Mouse (Mus musculus) embryonic facial prominence, embryonic 14.5 days (tissue): ENCODE data around the gene Akt3. TPM values are rescaled to one million over a fixed set of nuclear protein-coding genes. Genes with fewer than 3 reads are reported as not detected.

Experiments
- ATAC-seq: fragments of 200-750 bp; cut with Nextera tagmentation; 2 replicates; pipeline ENCODE4 v1.8.0; 2017; ENCODE audit warnings: low read depth, moderate number of reproducible peaks, moderate TSS enrichment
- DNase-seq: peaks from one replicate; pipeline ENCODE4 v3.0.0-alpha.2; 2015; ENCODE audit warnings: low spot score
- H3K27ac ChIP-seq: fragments of 300-500 bp; sonication (generic); replicated peaks from 2 replicates; pipeline ENCODE4 v1.5.1; 2014; ENCODE audit warnings: low read depth, mild to moderate bottlenecking, low read length, moderate library complexity
- H3K27me3 ChIP-seq: fragments of 300-500 bp; sonication (generic); replicated peaks from 2 replicates; pipeline ENCODE4 v1.6.1; 2014; ENCODE audit warnings: low read length; ENCODE audit not compliant: control insufficient read depth, insufficient read depth
- H3K36me3 ChIP-seq: fragments of 300-500 bp; sonication (generic); 2 replicates; pipeline ENCODE4 v1.6.1; 2014; ENCODE audit warnings: low read length, mixed read lengths; ENCODE audit not compliant: control insufficient read depth, insufficient read depth
- H3K4me1 ChIP-seq: fragments of 300-500 bp; sonication (generic); 2 replicates; pipeline ENCODE4 v1.6.1; 2014; ENCODE audit warnings: antibody characterized with exemption, low read length; ENCODE audit not compliant: control insufficient read depth, insufficient read depth
- H3K4me2 ChIP-seq: fragments of 300-500 bp; sonication (generic); 2 replicates; pipeline ENCODE4 v1.6.1; 2014; ENCODE audit warnings: low read depth, mild to moderate bottlenecking, low read length, moderate library complexity, mixed read lengths
- H3K4me3 ChIP-seq: fragments of 300-500 bp; sonication (generic); 2 replicates; pipeline ENCODE4 v1.5.1; 2014; ENCODE audit warnings: low read depth, mild to moderate bottlenecking, low read length
- H3K9ac ChIP-seq: fragments of 300-500 bp; sonication (generic); 2 replicates; pipeline ENCODE4 v1.6.1; 2014; ENCODE audit warnings: low read depth, mild to moderate bottlenecking, low read length, moderate library complexity, mixed read lengths
- H3K9me3 ChIP-seq: fragments of 300-500 bp; sonication (generic); 2 replicates; pipeline ENCODE4 v1.6.1; 2016; ENCODE audit warnings: low read length; ENCODE audit not compliant: control insufficient read depth
- WGBS: fragments of 180-500 bp; shearing (Covaris S2); extraction: QIAGEN DNeasy Blood & Tissue Kit; methylation state at CpG from one replicate; pipeline ENCODE4 v1.1.7; 2014; 5-methylcytosine and 5-hydroxymethylcytosine counted together
- polyA plus RNA-seq: library from polyadenylated mRNA; unstranded; fragments of >200 nt; fragmentation: Nextera tagmentation; extraction: Ambion mirVana; gene quantifications from 2 replicates; pipeline ENCODE4 v1.2.1, GENCODE M21; 2014

Akt3 gene
- polyA plus RNA-seq, 1 experiment from 2014 or later, result 7.3 TPM

- Histone ChIP-seq H3K27me3 (no peaks in the 10 kb centered on the region), H3K4me2 (no peak overlapping the region), H3K36me3 (no peaks in the 10 kb centered on the region), H3K4me1 (no peaks in the 10 kb centered on the region), H3K4me3 (no peak overlapping the region), H3K9me3 (no peaks in the 10 kb centered on the region), H3K27ac (no peak overlapping the region), H3K9ac (no peak overlapping the region)
- no peak for ATAC-seq
- no peak for DNase-seq
- WGBS, result 93% methylated on average over 2 of the region's 2 CpGs
These were observed 222.5 kb downstream of the Akt3 start for GRCm38 (mm10) chr1:177035460-177035859.

- H3K4me2 ChIP-seq, result no peak overlapping the region
These were observed 225.8 kb downstream of the Akt3 start for GRCm38 (mm10) chr1:177032233-177032632.

GRCm38 (mm10) chr1:177031196-177031595 is 226.8 kb downstream of the Akt3 start:
- DNase-seq (no peak), ATAC-seq (no peak)
- Histone ChIP-seq H3K27me3 (no peaks in the 10 kb centered on the region), H3K4me3 (no peak overlapping the region), H3K4me1 (no peaks in the 10 kb centered on the region), H3K9ac (no peak overlapping the region), H3K4me2 (no peak overlapping the region), H3K27ac (no peak overlapping the region), H3K36me3 (no peaks in the 10 kb centered on the region), H3K9me3 (no peaks in the 10 kb centered on the region)
- 88% methylated on average over 1 of the region's 1 CpGs for WGBS

More at GRCm38 (mm10) chr1:177032233-177032632, 225.8 kb downstream of the Akt3 start:
- 0 out of 2 replicates have a peak, but pooled peaks have one; percentile 28 for ATAC-seq
- no peaks in the 10 kb centered on the region for H3K36me3 ChIP-seq
- no peaks in the 10 kb centered on the region for H3K9me3 ChIP-seq
- no peak overlapping the region for H3K4me3 ChIP-seq
- H3K9ac ChIP-seq, result no peak overlapping the region
- no peaks in the 10 kb centered on the region for H3K4me1 ChIP-seq
- DNase-seq, result no peak
- WGBS, result 44% methylated on average over 1 of the region's 1 CpGs
- no peaks in the 10 kb centered on the region for H3K27me3 ChIP-seq
- no peak overlapping the region for H3K27ac ChIP-seq

GRCm38 (mm10) chr1:177030669-177031068 is 227.3 kb downstream of the Akt3 start:
- Histone ChIP-seq H3K4me2 (no peak overlapping the region), H3K4me3 (no peak overlapping the region), H3K4me1 (no peaks in the 10 kb centered on the region), H3K9me3 (no peaks in the 10 kb centered on the region), H3K9ac (no peak overlapping the region), H3K27ac (no peak overlapping the region), H3K27me3 (no peaks in the 10 kb centered on the region), H3K36me3 (no peaks in the 10 kb centered on the region)
- DNase-seq (peak; percentile 37), ATAC-seq (0 out of 2 replicates have a peak, but pooled peaks have one; percentile 35)
- WGBS, result 42% methylated on average over 3 of the region's 3 CpGs

GRCm38 (mm10) chr1:177029032-177029431 is 229.0 kb downstream of the Akt3 start:
- 78% methylated on average over 2 of the region's 2 CpGs for WGBS
- ATAC-seq (no peak), DNase-seq (no peak)
- H3K36me3 ChIP-seq, result peaks cover 6% of the 10 kb centered on the region; the same call in 1 of the 2 replicates
- H3K27ac ChIP-seq, result no peak overlapping the region
- no peak overlapping the region for H3K4me3 ChIP-seq
- no peaks in the 10 kb centered on the region for H3K4me1 ChIP-seq
- no peaks in the 10 kb centered on the region for H3K9me3 ChIP-seq
- H3K27me3 ChIP-seq, result no peaks in the 10 kb centered on the region
- H3K9ac ChIP-seq, result no peak overlapping the region
- H3K4me2 ChIP-seq, result no peak overlapping the region

- 88% methylated on average over 3 of the region's 3 CpGs for WGBS
- Histone ChIP-seq H3K27ac (no peak overlapping the region), H3K4me2 (no peak overlapping the region), H3K27me3 (no peaks in the 10 kb centered on the region), H3K4me3 (no peak overlapping the region), H3K9ac (no peak overlapping the region), H3K9me3 (no peaks in the 10 kb centered on the region), H3K4me1 (no peaks in the 10 kb centered on the region), H3K36me3 (peaks cover 11% of the 10 kb centered on the region; the same call in 1 of the 2 replicates)
- no peak for ATAC-seq
- no peak for DNase-seq
These were observed 230.3 kb downstream of the Akt3 start for GRCm38 (mm10) chr1:177027706-177028105.

- peaks cover 17% of the 10 kb centered on the region; the same call in 1 of the 2 replicates for H3K36me3 ChIP-seq
- no peak for ATAC-seq
- H3K27ac ChIP-seq, result no peak overlapping the region
- H3K9ac ChIP-seq, result no peak overlapping the region
- H3K4me2 ChIP-seq, result no peak overlapping the region
- WGBS, result 66% methylated on average over 3 of the region's 3 CpGs
- no peak for DNase-seq
- no peak overlapping the region for H3K4me3 ChIP-seq
- H3K27me3 ChIP-seq, result no peaks in the 10 kb centered on the region
- H3K4me1 ChIP-seq, result no peaks in the 10 kb centered on the region
- H3K9me3 ChIP-seq, result no peaks in the 10 kb centered on the region
These were observed 235.3 kb downstream of the Akt3 start for GRCm38 (mm10) chr1:177022751-177023150.

- 93% methylated on average over 5 of the region's 5 CpGs for WGBS
These were observed 238.3 kb downstream of the Akt3 start for GRCm38 (mm10) chr1:177019668-177020067.

GRCm38 (mm10) chr1:177018750-177019149 is 239.3 kb downstream of the Akt3 start:
- Histone ChIP-seq H3K4me3 (no peak overlapping the region), H3K4me2 (no peak overlapping the region), H3K36me3 (peaks cover 11% of the 10 kb centered on the region; the same call in 1 of the 2 replicates), H3K9me3 (no peaks in the 10 kb centered on the region), H3K9ac (no peak overlapping the region), H3K27ac (no peak overlapping the region), H3K4me1 (peaks cover 16% of the 10 kb centered on the region), H3K27me3 (no peaks in the 10 kb centered on the region)
- 50% methylated on average over 1 of the region's 1 CpGs for WGBS
- DNase-seq, result no peak
- no peak for ATAC-seq

More at GRCm38 (mm10) chr1:177019668-177020067, 238.3 kb downstream of the Akt3 start:
- Histone ChIP-seq H3K9ac (no peak overlapping the region), H3K4me2 (no peak overlapping the region), H3K36me3 (peaks cover 11% of the 10 kb centered on the region; the same call in 1 of the 2 replicates), H3K27ac (no peak overlapping the region), H3K27me3 (no peaks in the 10 kb centered on the region), H3K4me1 (peaks cover 14% of the 10 kb centered on the region), H3K9me3 (no peaks in the 10 kb centered on the region), H3K4me3 (no peak overlapping the region)
- no peak for DNase-seq
- ATAC-seq, result no peak
